Mouse (Mus musculus) cerebellum, postnatal 36 days (tissue): ENCODE results near the gene Prpf3.
"Not testable (repeated sequence)": the region's sequence is repeated elsewhere in the genome, so short reads cannot be mapped to it uniquely, and the experiment has no call there.

Source experiments
- DNase-seq, 2 experiments: peaks; one replicate each; pipeline ENCODE4 v3.0.0; 2021 to 2022; ENCODE audit warnings: mixed read lengths in 2 of 2

Gene Prpf3

GRCm38 (mm10) chr3:95818571-95819288, 37.0 kb downstream of the Prpf3 start, which contains the start of gene Rprd2:
Rprd2 (minus strand) TSS chr3:95818863.
- peak; percentile 77 for DNase-seq

GRCm38 (mm10) chr3:95818026-95818511, 37.6 kb downstream of the Prpf3 start:
- peak; percentile 59 to 65 for DNase-seq

GRCm38 (mm10) chr3:95816681-95817080, 39.0 kb downstream of the Prpf3 start:
- DNase-seq = no peak

GRCm38 (mm10) chr3:95808384-95808783, 47.3 kb downstream of the Prpf3 start:
- DNase-seq = no peak

- DNase-seq = not testable (repeated sequence)
Measured at GRCm38 (mm10) chr3:95807630-95808029, 48.1 kb downstream of the Prpf3 start.

- DNase-seq = no peak
Measured at GRCm38 (mm10) chr3:95806677-95807076, 49.0 kb downstream of the Prpf3 start.

- DNase-seq = no peak
Measured at GRCm38 (mm10) chr3:95803851-95804250, 51.8 kb downstream of the Prpf3 start.

GRCm38 (mm10) chr3:95798756-95799155, 56.9 kb downstream of the Prpf3 start:
- no peak for DNase-seq

- DNase-seq = no peak
Measured at GRCm38 (mm10) chr3:95794299-95794698, 61.4 kb downstream of the Prpf3 start.

GRCm38 (mm10) chr3:95793662-95794061, 62.0 kb downstream of the Prpf3 start:
- no peak for DNase-seq

- no peak for DNase-seq
Measured at GRCm38 (mm10) chr3:95785501-95785900, 70.2 kb downstream of the Prpf3 start.
